Mouse (Mus musculus) liver, embryonic 12.5 days (tissue): ENCODE measurements around the gene Cnn2. TPM values are rescaled to one million over a fixed set of nuclear protein-coding genes. Genes with fewer than 3 reads are reported as not detected.
"Not testable (repeated sequence)": the region's sequence is repeated elsewhere in the genome, so short reads cannot be mapped to it uniquely, and the experiment has no call there.

ENCODE experiments used
- ATAC-seq: fragments of 200-750 bp; cut with Nextera tagmentation; 2 replicates; pipeline ENCODE4 v1.8.0; 2017; ENCODE audit warnings: moderate number of reproducible peaks, mild to moderate bottlenecking, moderate library complexity
- H3K27ac ChIP-seq: fragments of 300-500 bp; sonication (generic); 2 replicates; pipeline ENCODE4 v1.5.1; 2016; ENCODE audit warnings: mild to moderate bottlenecking
- H3K27me3 ChIP-seq: fragments of 300-500 bp; sonication (generic); replicated peaks from 2 replicates; pipeline ENCODE4 v1.6.1; 2016; ENCODE audit warnings: mild to moderate bottlenecking, moderate library complexity
- H3K36me3 ChIP-seq: fragments of 300-500 bp; sonication (generic); 2 replicates; pipeline ENCODE4 v1.6.1; 2016; ENCODE audit warnings: mild to moderate bottlenecking, moderate library complexity
- H3K4me1 ChIP-seq: fragments of 300-500 bp; sonication (generic); 2 replicates; pipeline ENCODE4 v1.6.1; 2016
- H3K4me2 ChIP-seq: fragments of 300-500 bp; sonication (generic); 2 replicates; pipeline ENCODE4 v1.6.1; 2016; ENCODE audit warnings: mild to moderate bottlenecking, moderate library complexity
- H3K4me3 ChIP-seq: fragments of 300-500 bp; sonication (generic); 2 replicates; pipeline ENCODE4 v1.5.1; 2016; ENCODE audit warnings: mild to moderate bottlenecking, moderate library complexity
- H3K9ac ChIP-seq: fragments of 300-500 bp; sonication (generic); 2 replicates; pipeline ENCODE4 v1.6.1; 2016; ENCODE audit warnings: mild to moderate bottlenecking, moderate library complexity
- H3K9me3 ChIP-seq: fragments of 300-500 bp; sonication (generic); replicated peaks from 2 replicates; pipeline ENCODE4 v1.6.1; 2016; ENCODE audit warnings: mild to moderate bottlenecking, moderate library complexity
- WGBS: fragments of 180-500 bp; shearing (Covaris S2); methylation state at CpG from one replicate; pipeline ENCODE4 v1.1.7; 2016; ENCODE audit not compliant: insufficient replicate concordance; 5-methylcytosine and 5-hydroxymethylcytosine counted together
- polyA plus RNA-seq: library from polyadenylated mRNA; unstranded; fragments of >200 nt; fragmentation: Nextera tagmentation; extraction: Ambion mirVana; gene quantifications from 2 replicates; pipeline ENCODE4 v1.2.1, GENCODE M21; 2016

Cnn2 gene
- polyA plus RNA-seq, 1 experiment from 2014 or later: 75.4 TPM

DNA sequence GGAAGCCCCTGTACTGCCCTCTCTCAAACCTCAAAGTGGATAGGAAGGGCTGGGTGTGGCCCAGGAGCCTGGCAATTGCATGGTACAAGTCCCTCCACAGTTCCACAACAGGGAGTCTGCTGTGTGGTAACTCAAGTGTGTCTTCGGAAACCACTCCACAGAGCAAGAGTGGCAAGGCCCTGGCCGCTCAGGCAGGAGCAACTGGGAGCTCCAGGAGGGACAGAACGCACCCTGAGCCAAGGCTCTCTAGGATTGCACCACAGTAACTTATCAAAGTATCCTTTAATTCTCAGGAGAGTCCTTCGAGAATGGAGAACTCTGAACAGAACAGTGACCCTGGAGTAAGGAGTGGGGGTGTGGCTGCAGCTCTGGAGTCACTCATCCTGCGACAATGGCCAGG, 47.3 kb downstream of the Cnn2 start:
- H3K9ac ChIP-seq: no peak overlapping the region; the same call in 1 of the 2 replicates
- peak overlapping the region; percentile 17; the same call in 1 of the 2 replicates for H3K27ac ChIP-seq
- 82% methylated on average over 5 of the region's 5 CpGs for WGBS
- H3K9me3 ChIP-seq: no peaks in the 10 kb centered on the region
- H3K4me2 ChIP-seq: no peak overlapping the region
- peaks cover 75% of the 10 kb centered on the region for H3K4me1 ChIP-seq
- no peaks in the 10 kb centered on the region for H3K27me3 ChIP-seq
- no peak for ATAC-seq
- no peak overlapping the region for H3K4me3 ChIP-seq
- peaks cover 58% of the 10 kb centered on the region for H3K36me3 ChIP-seq

DNA sequence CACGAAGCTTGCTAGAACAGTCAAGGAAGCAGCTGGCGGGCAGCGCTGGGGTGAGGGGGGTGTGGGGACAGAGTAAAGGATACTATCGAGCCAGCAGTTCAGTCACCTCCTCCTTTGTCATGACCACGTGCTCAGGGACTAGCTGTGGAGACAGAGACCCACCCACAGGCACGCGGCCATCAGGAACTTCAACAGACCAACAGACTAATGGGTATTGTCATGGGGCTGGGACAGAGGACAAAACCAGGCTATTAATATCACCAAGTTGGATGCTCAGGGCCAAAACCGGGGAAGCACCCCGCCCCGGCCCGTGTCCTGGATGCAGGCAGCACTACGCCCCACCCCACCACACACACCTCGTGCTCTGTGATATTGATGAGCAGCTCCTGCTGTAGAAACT, 48.4 kb downstream of the Cnn2 start:
- 0 out of 2 replicates have a peak overlapping the region, but pooled peaks have one; percentile 5 for H3K27ac ChIP-seq
- peaks cover 64% of the 10 kb centered on the region for H3K4me1 ChIP-seq
- no peak overlapping the region for H3K4me2 ChIP-seq
- H3K9me3 ChIP-seq: no peaks in the 10 kb centered on the region
- no peak overlapping the region for H3K4me3 ChIP-seq
- no peak for ATAC-seq
- no peaks in the 10 kb centered on the region for H3K27me3 ChIP-seq
- 0 out of 2 replicates have a peak overlapping the region, but pooled peaks have one; percentile 4 for H3K9ac ChIP-seq
- WGBS: 86% methylated on average over 13 of the region's 13 CpGs
- peaks cover 47% of the 10 kb centered on the region for H3K36me3 ChIP-seq

DNA sequence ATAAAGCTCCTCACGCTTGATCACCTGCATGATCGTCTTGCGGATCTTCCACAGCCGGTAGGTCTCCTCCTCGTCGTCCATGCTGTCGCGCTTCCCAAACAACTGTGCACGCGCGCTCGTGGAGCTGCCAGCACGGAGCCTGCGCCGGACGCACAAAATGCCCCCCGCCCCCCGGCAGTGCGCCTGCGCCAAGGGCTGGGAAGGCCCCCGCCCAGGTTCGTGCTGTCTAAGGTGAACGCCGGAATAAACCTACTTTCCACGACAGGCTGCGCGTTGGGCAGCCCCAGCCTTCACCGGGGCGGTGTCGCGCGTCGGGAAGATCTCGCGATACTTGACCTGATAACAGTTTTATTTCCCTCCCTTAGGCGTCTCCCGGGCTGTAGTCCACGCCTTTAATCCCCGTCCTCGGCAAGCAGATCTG, 51.2 kb downstream of the Cnn2 start, which contains the start of gene Polr2e:
Polr2e (minus strand) TSS at position 237 of the 421 bp plus-strand sequence.
- peak; percentile 94 for ATAC-seq
- Histone ChIP-seq H3K27ac (peak within 1 kb of the TSS; percentile 74), H3K27me3 (no peaks in the 10 kb centered on the region), H3K9me3 (no peaks in the 10 kb centered on the region), H3K9ac (peak within 1 kb of the TSS; percentile 83), H3K36me3 (peaks cover 41% of the 10 kb centered on the region), H3K4me1 (peaks cover 42% of the 10 kb centered on the region), H3K4me2 (peak within 1 kb of the TSS; percentile 81), H3K4me3 (peak within 1 kb of the TSS; percentile 76)
- under 1% methylated on average over 40 of the region's 40 CpGs for WGBS

DNA sequence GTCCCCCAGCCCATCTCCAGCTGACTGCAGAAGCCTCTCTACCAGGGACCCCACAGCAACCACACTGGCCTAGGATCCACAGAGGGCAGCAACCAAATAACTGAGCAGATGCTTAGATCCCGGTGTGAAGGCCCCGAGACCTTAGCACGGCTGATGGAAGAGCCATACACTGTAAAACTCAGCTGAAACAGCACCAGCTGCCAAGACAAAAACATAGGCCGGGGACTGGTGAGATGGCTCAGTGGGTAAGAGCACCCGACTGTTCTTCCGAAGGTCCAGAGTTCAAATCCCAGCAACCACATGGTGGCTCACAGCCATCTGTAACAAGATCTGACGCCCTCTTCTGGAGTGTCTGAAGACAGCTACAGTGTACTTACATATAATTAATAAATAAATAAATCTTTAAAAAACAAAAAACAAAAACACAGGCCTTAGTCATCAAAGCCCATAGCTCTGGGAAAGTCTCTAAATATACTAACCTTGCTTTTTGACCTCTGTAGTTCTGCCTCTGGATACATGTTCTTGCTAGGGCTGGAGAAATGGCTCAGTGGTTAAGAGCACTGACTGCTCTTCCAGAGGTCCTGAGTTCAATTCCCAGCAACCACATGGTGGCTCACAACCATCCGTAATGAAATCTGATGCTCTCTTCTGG, 53.2 kb downstream of the Cnn2 start:
- H3K27ac ChIP-seq: peak overlapping the region; percentile 36
- H3K4me3 ChIP-seq, H3K27me3 ChIP-seq, ATAC-seq, H3K9me3 ChIP-seq, H3K4me2 ChIP-seq, H3K9ac ChIP-seq: not testable (repeated sequence)
- WGBS: 75% methylated on average over 8 of the region's 8 CpGs
- H3K36me3 ChIP-seq: peaks cover 22% of the 10 kb centered on the region
- peaks cover 44% of the 10 kb centered on the region for H3K4me1 ChIP-seq

DNA sequence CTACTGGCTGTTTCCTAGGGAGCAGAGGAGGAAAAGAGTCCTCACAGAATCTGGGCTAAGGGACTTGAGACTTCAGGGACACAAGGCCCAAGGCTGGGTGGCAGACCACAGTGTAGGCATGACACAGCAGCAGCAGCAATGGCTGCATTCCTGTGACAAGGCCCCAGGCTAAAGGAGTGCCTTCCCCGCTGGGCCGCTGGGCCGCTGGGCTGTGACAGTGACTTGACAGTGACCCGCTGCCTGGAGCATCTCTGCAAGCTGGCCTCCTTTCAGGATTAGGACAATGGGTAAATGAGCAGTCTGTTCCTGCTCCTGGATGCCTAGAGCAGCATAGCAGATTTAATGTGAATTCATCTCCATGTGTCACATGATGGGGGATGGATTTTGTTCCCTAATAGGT, 55.7 kb downstream of the Cnn2 start:
- Histone ChIP-seq H3K27ac (peak overlapping the region; percentile 52; the same call in 1 of the 2 replicates), H3K9me3 (no peaks in the 10 kb centered on the region), H3K27me3 (no peaks in the 10 kb centered on the region), H3K4me3 (no peak overlapping the region), H3K36me3 (no peaks in the 10 kb centered on the region), H3K9ac (peak overlapping the region; percentile 27; the same call in 1 of the 2 replicates), H3K4me1 (peaks cover 47% of the 10 kb centered on the region), H3K4me2 (no peak overlapping the region)
- no peak for ATAC-seq
- 73% methylated on average over 4 of the region's 4 CpGs for WGBS

DNA sequence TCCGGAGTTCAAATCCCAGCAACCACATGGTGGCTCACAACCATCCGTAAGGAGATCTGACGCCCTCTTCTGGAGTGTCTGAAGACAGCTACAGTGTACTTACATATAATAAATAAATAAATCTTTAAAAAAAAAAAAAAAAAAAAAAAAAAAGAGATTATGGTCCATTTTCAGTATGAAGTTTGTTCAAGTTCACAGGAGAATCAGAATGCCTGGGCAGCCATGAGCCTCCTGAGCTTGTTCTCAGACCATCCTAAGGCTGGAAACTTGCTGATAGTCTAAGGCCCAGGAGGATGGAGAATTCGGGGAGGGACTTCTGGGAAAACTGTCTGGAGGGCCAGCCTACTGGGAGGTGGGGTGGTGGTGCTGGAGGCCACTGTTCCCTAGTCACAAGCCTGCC, 57.0 kb downstream of the Cnn2 start:
- 0 out of 2 replicates have a peak overlapping the region, but pooled peaks have one; percentile 17 for H3K27ac ChIP-seq
- not testable (repeated sequence) for H3K4me2 ChIP-seq, H3K4me3 ChIP-seq, H3K27me3 ChIP-seq, H3K9me3 ChIP-seq, H3K9ac ChIP-seq, ATAC-seq, H3K36me3 ChIP-seq
- peaks cover 51% of the 10 kb centered on the region for H3K4me1 ChIP-seq
- 83% methylated on average over 3 of the region's 4 CpGs for WGBS

Other genes starting within 250 kb of the Cnn2 start
- 28.3 and 30.1 TPM in 2 replicates for gene Polrmt, start 242.0 kb upstream of the Cnn2 start, polyA plus RNA-seq
- gene Fgf22, start 233.5 kb upstream of the Cnn2 start, polyA plus RNA-seq: 0.11 and 0.13 TPM in 2 replicates
- 79.6 and 80.4 TPM in 2 replicates for gene Rnf126, start 221.6 kb upstream of the Cnn2 start, polyA plus RNA-seq
- gene Fstl3, start 211.3 kb upstream of the Cnn2 start, polyA plus RNA-seq: 0.80 and 0.98 TPM in 2 replicates
- gene Prss57, start 197.6 kb upstream of the Cnn2 start, polyA plus RNA-seq: 1.4 and 2.2 TPM in 2 replicates
- gene Palm, start 195.0 kb upstream of the Cnn2 start, polyA plus RNA-seq: 12.4 and 13.2 TPM in 2 replicates
- 0.49 and 0.54 TPM in 2 replicates for gene Misp, start 167.6 kb upstream of the Cnn2 start, polyA plus RNA-seq
- gene Ptbp1, start 134.2 kb upstream of the Cnn2 start, polyA plus RNA-seq: 207 and 211 TPM in 2 replicates
- 38.4 and 38.6 TPM in 2 replicates for gene Prtn3, start 114.1 kb upstream of the Cnn2 start, polyA plus RNA-seq
- gene Plppr3, start 114.0 kb upstream of the Cnn2 start, polyA plus RNA-seq: 8.2 and 10.0 TPM in 2 replicates
- 12.1 and 15.4 TPM in 2 replicates for gene Elane, start 102.3 kb upstream of the Cnn2 start, polyA plus RNA-seq
- not detected in 2 replicates for gene Cfd, start 97.7 kb upstream of the Cnn2 start, polyA plus RNA-seq
- gene Med16, start 79.7 kb upstream of the Cnn2 start, polyA plus RNA-seq: 26.6 and 27.4 TPM in 2 replicates
- 0.98 and 11.0 TPM in 2 replicates for gene Gm26602, start 77.7 kb upstream of the Cnn2 start, polyA plus RNA-seq
- 0.35 and 0.43 TPM in 2 replicates for gene Kiss1r, start 71.6 kb upstream of the Cnn2 start, polyA plus RNA-seq
- gene R3hdm4, start 67.4 kb upstream of the Cnn2 start, polyA plus RNA-seq: 67.5 and 74.1 TPM in 2 replicates
- gene Arid3a, start 61.5 kb upstream of the Cnn2 start, polyA plus RNA-seq: 5.6 and 6.4 TPM in 2 replicates
- gene Wdr18, start 28.4 kb upstream of the Cnn2 start, polyA plus RNA-seq: 99.9 and 114 TPM in 2 replicates
- gene Grin3b, start 17.9 kb upstream of the Cnn2 start, polyA plus RNA-seq: 0.14 TPM in 2 replicates
- 17.2 and 17.5 TPM in 2 replicates for gene Tmem259, start 4.3 kb upstream of the Cnn2 start, polyA plus RNA-seq
- 10.5 and 12.1 TPM in 2 replicates for gene Abca7, start 7.9 kb downstream of the Cnn2 start, polyA plus RNA-seq
- gene Arhgap45, start 28.1 kb downstream of the Cnn2 start, polyA plus RNA-seq: 22.3 and 22.8 TPM in 2 replicates
- gene Polr2e, start 51.2 kb downstream of the Cnn2 start, polyA plus RNA-seq: 142 and 147 TPM in 2 replicates
- 682 and 685 TPM in 2 replicates for gene Gpx4, start 58.6 kb downstream of the Cnn2 start, polyA plus RNA-seq
- gene Sbno2, start 117.0 kb downstream of the Cnn2 start, polyA plus RNA-seq: 15.0 and 15.4 TPM in 2 replicates
- 18.6 and 19.8 TPM in 2 replicates for gene Stk11, start 127.2 kb downstream of the Cnn2 start, polyA plus RNA-seq
- gene Atp5d, start 150.0 kb downstream of the Cnn2 start, polyA plus RNA-seq: 393 and 419 TPM in 2 replicates
- 0.94 and 0.96 TPM in 2 replicates for gene Cbarp, start 152.3 kb downstream of the Cnn2 start, polyA plus RNA-seq
- 5.7 and 6.3 TPM in 2 replicates for gene Midn, start 159.7 kb downstream of the Cnn2 start, polyA plus RNA-seq
- gene Cirbp, start 177.4 kb downstream of the Cnn2 start, polyA plus RNA-seq: 22.1 and 27.3 TPM in 2 replicates
- 14.0 and 16.4 TPM in 2 replicates for gene 1600002K03Rik, start 184.4 kb downstream of the Cnn2 start, polyA plus RNA-seq
- gene Efna2, start 190.9 kb downstream of the Cnn2 start, polyA plus RNA-seq: 3.1 and 3.4 TPM in 2 replicates
- gene Mum1, start 237.8 kb downstream of the Cnn2 start, polyA plus RNA-seq: 33.5 and 35.1 TPM in 2 replicates